Mouse (Mus musculus) frontal cortex, postnatal 25 days (tissue): ENCODE results near the gene Oxnad1.
"Not testable (repeated sequence)": the region's sequence is repeated elsewhere in the genome, so short reads cannot be mapped to it uniquely, and the experiment has no call there.

ENCODE experiments used
- DNase-seq, 2 experiments: peaks; one replicate each; pipeline ENCODE4 v3.0.0; 2022; ENCODE audit warnings: low spot score in 2 of 2

Gene Oxnad1

DNA sequence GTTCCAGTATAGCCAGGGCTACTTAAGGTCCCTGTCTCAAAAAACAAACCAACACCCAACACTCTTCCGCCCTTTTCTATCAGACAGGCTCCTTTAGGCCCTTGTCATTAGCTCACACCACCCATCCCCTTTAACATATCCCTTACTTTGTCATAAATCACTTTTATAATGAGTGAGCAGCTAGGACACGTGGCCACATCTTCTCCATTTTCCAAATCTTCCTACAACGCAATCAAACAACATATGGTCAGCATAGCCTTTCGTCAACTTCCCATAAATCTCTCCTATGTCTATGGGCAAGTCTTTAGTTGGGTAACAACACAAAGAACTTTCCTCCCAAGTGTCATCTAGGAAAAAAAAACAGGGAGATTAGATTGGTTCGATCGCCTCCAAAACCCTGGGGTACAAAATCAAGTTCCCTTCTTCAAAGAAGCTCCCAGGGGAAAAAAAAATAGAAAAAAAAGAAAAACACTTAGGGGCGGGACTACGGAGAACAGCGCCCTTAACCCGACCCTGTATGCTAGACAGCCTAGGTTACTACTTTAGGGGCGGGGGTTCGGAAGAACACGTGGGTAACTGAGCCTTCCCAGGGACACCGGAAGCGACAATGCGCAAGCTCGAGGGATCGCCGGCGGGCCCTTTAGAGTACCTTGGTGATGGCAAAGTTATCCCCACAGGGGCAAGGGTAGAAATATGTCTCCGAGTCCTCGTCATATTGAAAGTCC lies at the start of gene Oxnad1:
Gene Oxnad1 (plus strand): TSS at position 614 of the 725 bp plus-strand sequence.
- DNase-seq: no peak

DNA sequence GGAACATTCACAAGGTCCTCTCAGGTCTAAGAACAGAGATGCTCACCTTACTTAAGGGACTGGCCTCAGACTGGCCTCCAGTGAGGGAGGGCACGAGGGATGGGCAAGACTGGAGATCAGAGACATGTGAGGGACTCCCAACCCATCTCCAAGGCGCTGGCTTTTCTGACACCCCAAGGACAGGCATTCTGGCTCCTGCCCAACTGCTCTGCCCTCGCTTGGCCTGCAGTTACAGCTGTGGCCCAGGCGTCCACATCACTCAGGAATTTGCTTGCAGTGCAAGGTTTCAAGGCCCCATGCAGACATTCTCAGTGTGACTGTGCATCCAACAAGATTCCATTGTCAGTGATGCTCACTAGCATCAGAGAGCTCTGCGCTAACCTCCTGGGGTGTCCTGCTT lies 48.7 kb upstream of the Oxnad1 start:
- no peak for DNase-seq

DNA sequence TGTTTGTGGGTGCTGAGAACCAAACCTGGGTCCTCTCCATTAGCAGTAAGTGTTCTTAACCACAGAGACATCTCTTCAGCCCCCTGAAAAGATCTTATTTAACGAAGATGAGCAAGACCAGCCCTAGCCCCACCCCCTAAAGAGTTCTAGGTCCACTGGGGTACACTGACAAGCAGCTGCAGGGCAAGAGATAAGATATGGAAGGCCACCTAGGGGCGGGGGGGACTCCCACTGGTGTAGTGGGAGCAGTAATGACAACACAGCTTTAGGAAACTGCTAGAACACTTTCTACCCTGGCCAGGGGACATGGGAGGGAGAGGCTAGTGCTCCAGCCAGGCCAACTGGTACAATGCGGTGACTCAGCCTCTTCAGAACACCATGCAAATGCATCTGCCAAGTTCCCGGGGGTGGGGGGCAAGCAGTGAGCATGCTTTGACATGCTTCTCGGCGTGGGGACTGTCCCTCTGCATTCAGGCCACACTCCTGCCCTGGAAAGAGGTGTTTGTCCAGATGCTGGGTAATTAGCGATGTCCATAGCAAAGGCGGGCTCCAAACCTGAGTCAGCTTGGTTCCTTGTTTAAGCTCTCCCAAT lies 47.4 kb upstream of the Oxnad1 start:
- DNase-seq: no peak

DNA sequence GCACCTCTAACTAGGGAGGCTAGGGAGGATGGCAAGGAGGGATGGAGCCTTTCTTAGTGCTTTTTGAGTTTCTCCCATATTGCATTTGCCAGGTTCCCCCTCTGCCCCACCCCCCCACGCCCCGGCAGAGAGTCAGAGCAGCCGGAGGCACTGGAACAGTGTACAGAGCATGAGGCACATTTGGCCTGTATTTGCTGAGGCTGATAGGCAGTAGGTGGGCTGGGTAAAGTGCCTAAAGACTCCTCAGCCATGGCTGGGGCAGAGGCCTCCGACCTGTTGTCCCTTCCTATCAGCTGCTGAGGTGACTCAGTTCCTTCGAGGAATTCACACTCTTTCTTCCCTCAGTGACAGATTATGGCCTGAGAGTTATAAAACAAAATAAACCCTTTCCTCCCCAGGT lies 43.1 kb upstream of the Oxnad1 start:
- DNase-seq: no peak

DNA sequence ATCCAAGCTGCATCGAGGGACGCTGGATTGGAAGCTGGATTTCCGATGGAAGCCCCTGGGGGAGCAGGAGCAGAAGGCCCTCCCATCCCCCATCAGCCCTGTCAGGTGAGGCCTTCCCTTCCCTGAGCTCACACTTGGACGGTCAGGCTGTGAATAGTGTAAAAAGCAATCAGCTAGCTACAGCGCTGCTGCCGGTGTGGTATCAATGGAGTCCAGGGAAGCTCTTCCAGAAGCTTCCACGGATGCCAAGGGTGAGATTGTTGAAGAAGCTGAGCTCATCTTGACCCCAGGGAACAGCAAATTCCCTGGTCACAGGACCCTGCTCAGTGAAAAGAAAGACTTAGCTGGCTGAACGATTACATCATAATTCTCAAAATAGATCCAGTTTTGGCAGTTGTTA lies 38.8 kb upstream of the Oxnad1 start:
- DNase-seq: no peak

DNA sequence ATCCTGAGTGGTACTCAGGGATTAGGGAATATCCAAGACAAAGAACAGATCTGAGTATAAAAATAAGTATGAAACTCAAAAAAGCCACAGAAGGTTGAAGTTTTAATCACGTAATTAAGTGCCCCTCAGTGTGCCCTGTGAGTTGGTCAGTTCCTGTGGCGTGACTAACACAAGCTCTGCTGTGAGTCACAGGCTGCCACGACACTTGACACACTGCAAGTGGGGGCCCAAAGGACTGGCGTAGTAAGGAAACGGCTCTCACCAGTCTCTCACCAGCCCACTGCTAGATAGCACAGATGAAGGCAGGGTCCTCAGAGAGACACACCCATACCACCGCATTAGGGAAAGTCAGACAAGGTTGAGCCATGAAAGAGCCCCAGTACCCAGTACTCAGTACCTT lies 35.0 kb upstream of the Oxnad1 start:
- DNase-seq: no peak

DNA sequence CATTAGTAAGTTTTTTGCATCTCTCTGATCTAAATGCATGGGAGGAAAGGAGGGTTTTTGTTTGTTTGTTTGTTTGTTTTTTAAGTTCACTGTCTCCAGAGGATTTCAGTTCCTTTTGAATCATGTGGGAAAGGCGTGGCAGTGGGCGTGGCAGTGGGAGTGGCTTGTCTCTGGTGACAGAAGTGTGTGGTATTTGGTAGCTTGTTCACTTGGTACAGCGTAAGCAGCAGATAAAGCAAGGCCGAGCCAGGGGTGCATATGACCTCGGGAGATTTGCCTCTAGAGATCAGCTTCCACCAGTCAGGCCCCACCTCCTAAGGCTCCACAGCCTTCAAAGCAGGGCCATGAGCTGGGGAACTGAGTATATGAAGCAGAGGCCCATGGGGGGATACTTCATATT lies 31.3 kb upstream of the Oxnad1 start:
- DNase-seq: no peak

DNA sequence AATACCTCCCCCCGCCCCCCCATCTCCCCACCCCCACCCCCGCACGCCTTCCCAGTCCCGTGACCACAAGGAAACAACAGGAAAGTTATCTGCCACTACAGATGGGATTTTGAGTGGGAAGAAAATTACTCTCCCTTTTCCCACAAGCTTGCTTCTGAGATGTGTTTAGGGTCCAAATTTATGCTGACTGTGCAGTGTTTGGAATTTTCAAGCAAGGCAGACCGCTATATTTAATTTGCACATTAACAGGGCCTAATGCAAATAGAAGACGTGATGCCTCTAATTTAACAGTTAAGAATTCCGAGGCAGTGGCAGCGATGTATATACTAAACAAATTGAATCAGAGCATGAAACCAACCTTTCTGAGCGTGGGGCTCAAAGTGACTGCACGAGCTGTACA lies 30.4 kb upstream of the Oxnad1 start:
- DNase-seq: no peak

DNA sequence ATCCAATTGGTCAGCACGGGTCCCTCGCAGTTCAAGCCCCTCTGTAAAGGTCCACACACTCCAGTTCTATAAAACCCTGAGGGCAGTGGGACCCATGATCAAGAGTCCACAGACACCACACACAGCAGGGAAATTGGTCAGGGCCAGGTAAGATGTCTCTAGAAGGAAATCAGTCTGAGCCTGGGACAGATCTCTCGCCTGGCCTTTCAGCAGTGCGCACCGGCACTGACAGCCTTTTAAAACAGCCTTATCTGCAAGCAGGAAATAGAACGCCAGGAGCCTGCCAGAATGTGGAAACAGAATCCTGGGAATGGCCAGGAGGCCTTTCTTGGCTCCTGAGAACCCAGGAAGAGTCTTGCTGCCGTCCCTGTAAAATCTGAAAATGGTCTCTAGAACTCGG lies 29.4 kb upstream of the Oxnad1 start:
- DNase-seq: no peak

DNA sequence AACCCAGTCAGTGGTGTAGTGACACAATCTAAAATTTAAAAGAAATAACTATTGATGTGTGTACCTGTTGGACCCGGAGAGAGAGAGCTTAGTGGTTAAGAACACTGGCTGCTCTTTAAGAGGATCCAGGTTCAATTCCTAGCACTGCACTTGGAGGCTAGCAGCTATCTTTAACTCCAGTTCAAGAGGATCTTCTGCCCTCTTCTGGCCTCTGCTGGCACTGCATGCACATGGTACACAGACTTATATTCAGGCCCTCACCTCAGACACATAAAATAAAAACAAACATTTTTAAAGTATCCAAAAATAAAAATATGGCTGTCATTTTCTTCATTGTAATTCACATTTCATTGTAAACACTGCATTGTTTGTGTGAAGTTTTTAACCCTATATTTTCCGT lies 28.5 kb upstream of the Oxnad1 start:
- DNase-seq: no peak

DNA sequence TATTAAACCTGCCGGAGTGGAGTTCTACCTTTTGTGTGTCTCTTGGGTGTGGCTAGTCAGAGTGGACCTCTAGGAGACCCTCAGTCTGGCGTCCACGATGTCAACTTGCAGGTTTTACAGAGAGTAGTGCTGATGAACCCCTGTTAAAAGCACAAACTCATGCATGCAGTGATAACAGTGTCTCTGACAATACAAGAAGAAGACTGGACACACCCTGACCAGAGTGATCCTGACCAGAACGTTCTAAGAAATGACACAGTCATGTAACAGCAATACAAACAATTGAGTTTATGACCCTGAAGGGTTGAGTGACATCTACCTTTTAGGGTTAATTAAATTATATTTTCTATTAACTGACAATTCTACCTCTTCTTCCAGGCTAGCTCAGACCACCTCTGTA lies 27.5 kb upstream of the Oxnad1 start:
- DNase-seq: no peak

DNA sequence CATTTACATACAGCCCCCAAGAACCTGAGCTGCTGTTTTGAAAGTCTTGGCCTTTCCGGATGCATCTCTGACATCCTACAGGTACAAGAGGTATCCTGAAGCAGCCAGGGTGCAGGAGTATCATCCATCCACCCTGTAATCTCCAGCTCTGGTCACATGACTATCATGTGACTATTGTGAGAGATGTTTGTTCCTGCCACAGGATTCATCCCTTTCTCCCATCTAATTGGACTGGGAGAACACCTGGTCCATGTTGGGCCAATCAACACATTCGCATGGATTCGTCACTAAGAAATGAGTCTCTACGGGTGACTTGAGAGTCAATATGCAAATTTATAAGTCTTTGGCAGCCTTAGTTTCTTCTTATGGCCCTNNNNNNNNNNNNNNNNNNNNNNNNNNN lies 23.8 kb upstream of the Oxnad1 start:
- no peak for DNase-seq

DNA sequence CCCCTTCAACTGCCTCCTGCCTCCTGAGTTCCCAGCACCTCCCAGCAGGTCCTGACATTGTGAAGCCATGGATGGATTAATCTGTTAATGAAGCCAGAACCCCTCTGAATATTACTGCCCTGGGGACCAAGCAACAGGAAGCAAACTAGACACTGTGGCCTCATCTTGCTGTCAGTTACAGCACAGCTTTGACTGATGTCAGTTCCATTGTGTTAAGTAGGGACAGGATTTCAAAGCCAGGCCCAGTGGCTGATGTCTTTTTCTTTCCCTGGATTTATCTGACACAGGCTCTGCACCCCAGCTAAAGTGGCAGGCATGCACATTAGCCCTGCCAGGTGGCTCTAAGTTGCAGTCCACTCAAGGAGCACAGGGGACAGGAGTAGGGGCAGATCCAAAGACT lies 12.4 kb upstream of the Oxnad1 start:
- no peak for DNase-seq

DNA sequence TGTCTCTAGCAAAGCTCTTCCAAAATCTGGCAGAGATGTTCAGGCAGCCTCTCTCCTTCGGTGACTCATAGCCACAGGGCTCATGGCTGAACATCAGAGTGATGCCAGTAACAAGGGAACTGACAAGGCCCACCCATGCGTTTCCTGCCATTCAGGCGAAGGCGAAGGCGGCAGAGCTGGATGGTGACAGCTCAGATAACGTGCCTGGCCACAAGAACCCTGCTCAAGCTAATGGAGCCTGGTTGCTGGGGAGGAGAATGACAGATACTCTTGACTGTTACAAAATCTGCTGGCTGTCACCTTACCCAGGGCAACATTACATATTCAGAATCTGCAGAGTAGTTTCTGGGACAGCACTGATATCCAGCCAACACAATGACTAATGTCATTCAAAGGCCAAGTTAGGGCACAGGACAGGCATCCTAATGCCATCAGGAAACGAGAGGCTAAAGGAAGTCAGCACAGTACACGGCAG lies 11.9 kb upstream of the Oxnad1 start:
- peak in 1 of 2 experiments; percentile 47 for DNase-seq

DNA sequence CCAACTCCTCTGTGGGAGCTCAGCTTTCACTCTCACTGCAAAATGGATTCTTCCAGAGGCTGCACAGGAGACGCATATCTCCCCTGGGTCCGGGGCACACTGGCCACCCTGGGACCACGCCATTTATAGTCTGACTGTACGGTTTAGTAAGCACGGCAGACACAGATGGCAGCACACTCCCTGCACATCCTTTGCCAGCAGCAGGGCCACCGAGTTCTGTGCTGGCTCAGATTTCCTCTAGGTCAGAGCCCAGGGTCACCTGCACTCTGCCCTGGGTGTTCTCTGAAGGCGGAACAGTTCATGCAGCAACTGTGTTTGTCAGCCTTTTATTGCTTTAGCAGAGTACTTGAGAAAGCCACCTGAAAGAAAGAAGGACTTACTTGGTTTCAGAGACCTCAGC lies 11.3 kb upstream of the Oxnad1 start:
- DNase-seq: no peak

DNA sequence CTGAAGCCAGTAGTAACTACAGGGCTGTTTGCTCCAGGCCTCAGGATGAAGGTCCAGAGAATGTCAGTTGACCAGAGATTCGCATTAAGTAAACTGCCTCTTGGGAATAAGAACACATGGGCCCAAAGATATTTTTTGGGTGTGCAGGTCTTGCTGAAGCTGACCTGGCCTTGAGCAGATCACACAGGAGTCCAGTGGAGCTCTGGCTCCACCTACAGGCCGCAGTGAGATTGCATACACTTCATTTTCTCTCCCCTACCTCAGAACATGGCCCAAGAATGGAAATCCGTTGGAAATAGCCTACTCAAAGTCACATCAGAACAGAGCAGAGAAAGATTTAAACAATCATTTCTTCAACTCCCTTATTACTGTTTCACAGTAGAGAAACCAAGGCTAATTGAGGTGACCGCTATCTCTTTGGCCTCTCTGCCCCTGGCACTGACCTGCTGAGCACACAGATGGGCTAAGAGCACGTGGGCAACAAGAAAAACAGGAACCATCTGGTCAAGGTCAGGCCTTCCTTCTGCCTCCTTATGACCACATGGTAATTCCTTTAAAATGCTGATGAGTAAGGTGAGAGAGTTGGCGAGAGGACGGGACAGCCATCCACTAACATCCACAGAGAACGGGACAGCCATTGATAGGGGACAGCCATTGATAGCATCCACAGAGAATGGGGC lies 8.1 kb upstream of the Oxnad1 start:
- peak; percentile 56 to 58 for DNase-seq

DNA sequence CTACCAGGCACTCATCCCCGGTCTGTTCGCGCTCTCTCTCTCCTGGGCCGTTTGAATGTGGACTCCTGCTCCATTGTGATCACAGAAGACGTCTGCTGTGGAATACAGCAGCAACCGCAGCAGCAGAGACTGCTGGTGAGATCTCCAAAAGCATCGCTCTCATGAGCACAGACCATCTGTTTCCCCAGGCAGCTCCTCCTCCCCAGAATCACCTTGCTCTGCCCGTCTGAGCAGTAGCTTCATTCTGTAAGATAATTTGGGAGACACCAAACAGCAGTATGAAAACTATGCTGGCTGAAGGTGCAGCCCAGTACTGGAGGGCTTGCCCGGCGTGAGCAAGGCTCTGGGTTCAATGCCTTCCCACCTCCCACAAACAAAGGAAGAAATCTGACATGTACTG lies 4.1 kb upstream of the Oxnad1 start:
- DNase-seq: no peak

DNA sequence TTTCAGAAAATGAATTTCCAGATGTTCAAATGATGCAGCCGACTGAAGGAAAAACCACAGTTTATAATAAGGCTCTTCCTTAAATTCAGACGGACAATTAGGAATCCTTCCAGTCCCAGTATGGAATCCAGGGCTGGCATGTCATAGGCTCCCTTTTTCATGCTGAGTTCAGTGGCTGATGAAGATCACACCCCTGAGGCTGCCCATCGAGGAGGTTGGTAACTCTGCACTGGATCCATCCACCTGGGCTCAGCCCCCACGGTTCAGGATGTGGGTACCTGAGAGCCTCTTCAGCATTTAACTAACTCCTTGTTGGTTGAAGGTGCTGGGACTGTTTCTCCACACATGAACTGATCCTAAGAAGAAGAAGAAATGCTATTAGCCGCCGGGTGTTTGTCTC lies 2.3 kb upstream of the Oxnad1 start:
- DNase-seq: no peak

DNA sequence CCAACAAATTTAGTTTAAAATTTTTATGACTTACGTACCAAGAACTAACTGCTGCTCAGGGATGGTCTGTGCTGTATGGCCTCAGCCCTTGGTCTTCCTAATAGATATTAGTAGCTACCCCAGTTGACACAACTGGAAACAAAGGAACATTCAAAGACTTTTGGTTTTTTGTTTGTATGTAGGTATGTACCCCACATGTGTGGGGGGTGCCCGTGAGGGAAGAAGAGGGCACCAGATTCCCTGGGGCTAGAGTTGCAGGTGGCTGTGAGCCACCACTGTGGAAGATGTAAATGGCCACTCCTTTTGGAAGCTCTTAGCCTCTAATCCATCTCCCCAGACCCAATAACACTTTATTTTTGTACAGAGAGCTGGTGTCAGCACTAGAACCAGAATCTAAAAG lies 1.7 kb upstream of the Oxnad1 start:
- DNase-seq: no peak

DNA sequence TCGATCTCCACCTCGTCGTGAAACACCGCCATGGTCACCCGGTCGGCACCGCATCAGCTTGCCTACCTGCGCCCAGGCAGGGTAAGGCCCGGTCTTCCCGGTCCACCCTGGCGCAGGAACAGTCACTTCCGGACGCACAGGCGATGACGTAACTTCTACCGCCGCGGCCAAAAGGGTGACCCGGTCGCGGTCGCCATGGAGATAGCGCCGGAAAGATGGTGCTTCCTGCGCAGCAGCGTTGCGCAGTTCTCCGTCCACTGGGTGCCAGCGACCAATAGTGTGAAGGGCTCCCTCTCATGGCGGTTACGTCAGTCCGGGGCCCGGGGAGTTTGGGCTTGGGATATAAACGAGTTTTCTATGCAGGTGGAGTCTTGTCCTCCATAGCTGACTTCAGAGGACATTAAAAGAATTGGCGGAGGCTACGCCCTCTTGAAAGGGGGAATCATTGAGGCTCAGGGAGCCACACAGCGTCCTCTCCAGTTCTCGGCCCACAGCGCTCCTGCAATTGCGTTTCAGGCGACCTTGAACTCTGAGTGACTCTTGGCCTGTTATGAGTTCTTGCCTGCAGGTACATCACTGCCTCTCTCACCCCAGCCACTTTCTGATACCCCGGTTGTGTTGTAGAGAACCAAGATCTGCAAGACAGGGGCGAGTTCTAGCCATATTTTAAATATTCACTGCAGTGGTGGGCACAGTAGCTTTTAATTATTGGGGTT lies 470 bp downstream of the Oxnad1 start, which contains the start of gene Dph3:
Gene Dph3 (minus strand): TSS at position 244 of the 716 bp plus-strand sequence.
- peak; percentile 99 for DNase-seq

DNA sequence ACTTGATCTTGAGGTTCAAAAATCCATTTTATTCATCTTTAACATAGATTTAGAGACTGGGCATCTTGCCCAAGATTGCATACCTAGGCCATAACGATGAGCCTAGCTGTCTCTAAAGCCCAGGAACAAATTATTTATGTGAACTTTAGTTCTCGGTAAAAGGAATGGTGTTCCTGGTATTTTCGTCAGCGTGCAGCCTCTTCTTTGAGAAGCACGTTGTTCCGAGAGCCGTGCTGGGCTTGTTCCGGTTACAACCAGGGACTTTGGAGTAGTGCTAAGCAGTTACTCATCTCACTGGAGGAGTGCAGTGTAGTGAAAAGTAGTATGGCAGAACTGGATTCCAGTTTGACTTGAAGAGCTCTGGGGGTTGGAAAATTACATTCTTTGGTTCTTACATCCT lies 1.1 kb downstream of the Oxnad1 start:
- DNase-seq: no peak

DNA sequence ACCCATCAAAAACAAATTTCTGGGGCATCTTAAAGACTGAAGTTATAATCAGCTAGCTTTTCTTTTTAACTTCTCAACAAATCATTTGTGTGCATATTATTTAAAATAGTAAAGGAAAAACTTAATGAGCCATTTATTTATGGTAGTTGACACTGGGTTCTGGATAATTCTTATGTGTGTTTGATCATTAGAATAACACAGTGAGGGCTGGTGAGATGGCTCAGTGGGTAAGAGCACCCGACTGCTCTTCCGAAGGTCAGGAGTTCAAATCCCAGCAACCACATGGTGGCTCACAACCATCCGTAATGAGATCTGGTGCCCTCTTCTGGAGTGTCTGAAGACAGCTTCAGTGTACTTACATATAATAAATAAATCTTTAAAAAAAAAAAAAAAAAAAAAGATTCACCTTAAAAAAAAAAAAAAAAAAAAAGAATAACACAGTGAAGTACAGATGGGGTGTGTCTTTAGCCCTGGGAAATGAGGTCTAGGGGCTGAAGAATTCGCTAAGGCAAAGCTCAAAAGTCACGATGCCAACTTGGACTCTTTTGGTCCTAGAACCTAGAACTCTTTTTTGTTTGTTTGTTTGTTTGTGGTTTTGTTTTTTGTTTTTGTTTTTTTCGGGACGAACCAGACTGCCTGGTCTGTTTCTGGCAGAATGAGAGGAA lies 2.5 kb downstream of the Oxnad1 start:
- DNase-seq: not testable (repeated sequence)
